Mouse (Mus musculus) liver, embryonic 16.5 days (tissue): ENCODE measurements at regions not wholly inside any gene's neighbourhood (a gene's known extent, or its start where the extent isn't known, plus 50 kb on each side); places are given as distances from the start of the nearest gene placed in this dataset. TPM values are rescaled to one million over a fixed set of nuclear protein-coding genes. Genes with fewer than 3 reads are reported as not detected.

Experiments used
- microRNA-seq: library from miRNA; unstranded; fragments of <30 nt; microRNA quantifications from one replicate; pipeline ENCODE4, GENCODE M21; 2016

Small RNA genes in the stretch of these regions (microRNA-seq; reads per million reads assigned to microRNA genes)
- not detected for gene Gm23177
